Mouse (Mus musculus) regulatory T cell (primary cell): ENCODE data around the gene Ccdc92.

Source experiments
- in situ Hi-C: fragments of 300-600 bp; cut with MboI, MseI; formaldehyde crosslinking; loops from one replicate; pipeline ENCODE4 v1.15.1; 2025; ENCODE audit warnings: high pct_unique_total_duplicates

Ccdc92 gene

GRCm38 (mm10) chr5:124860013-124860412, 2.2 kb downstream of the Ccdc92 start:
- in situ Hi-C loops, result no loop called here

- in situ Hi-C loops, result loop anchor here (10.0 kb wide), 1 partner anchor 239 kb away; no protein-coding TSS in a partner anchor
Measured at GRCm38 (mm10) chr5:124854202-124854601, 8.0 kb downstream of the Ccdc92 start.

- in situ Hi-C loops, result loop anchor here (10.0 kb wide), 1 partner anchor 238 kb away; no protein-coding TSS in a partner anchor
Measured at GRCm38 (mm10) chr5:124853079-124853478, 9.1 kb downstream of the Ccdc92 start.

- in situ Hi-C loops, result loop anchor here (10.0 kb wide), 1 partner anchor 237 kb away; no protein-coding TSS in a partner anchor
Measured at GRCm38 (mm10) chr5:124852294-124852693, 9.9 kb downstream of the Ccdc92 start.

- in situ Hi-C loops, result loop anchor here (10.0 kb wide), 1 partner anchor 237 kb away; no protein-coding TSS in a partner anchor
Measured at GRCm38 (mm10) chr5:124851572-124851971, 10.7 kb downstream of the Ccdc92 start.

- in situ Hi-C loops, result no loop called here
Measured at GRCm38 (mm10) chr5:124848994-124849393, 13.2 kb downstream of the Ccdc92 start.

- in situ Hi-C loops, result no loop called here
Measured at GRCm38 (mm10) chr5:124847014-124847413, 15.2 kb downstream of the Ccdc92 start.

GRCm38 (mm10) chr5:124844929-124845328, 17.3 kb downstream of the Ccdc92 start:
- in situ Hi-C loops, result no loop called here

GRCm38 (mm10) chr5:124843386-124843785, 18.8 kb downstream of the Ccdc92 start:
- in situ Hi-C loops, result no loop called here

- in situ Hi-C loops, result no loop called here
Measured at GRCm38 (mm10) chr5:124840669-124841068, 21.6 kb downstream of the Ccdc92 start.

- in situ Hi-C loops, result no loop called here
Measured at GRCm38 (mm10) chr5:124840202-124840601, 22.0 kb downstream of the Ccdc92 start.

- in situ Hi-C loops, result no loop called here
Measured at GRCm38 (mm10) chr5:124836621-124837020, 25.6 kb downstream of the Ccdc92 start.

GRCm38 (mm10) chr5:124836075-124836474, 26.1 kb downstream of the Ccdc92 start:
- in situ Hi-C loops, result no loop called here

- in situ Hi-C loops, result no loop called here
Measured at GRCm38 (mm10) chr5:124835218-124835617, 27.0 kb downstream of the Ccdc92 start.

- in situ Hi-C loops, result no loop called here
Measured at GRCm38 (mm10) chr5:124830331-124830730, 31.9 kb downstream of the Ccdc92 start.

- in situ Hi-C loops, result no loop called here
Measured at GRCm38 (mm10) chr5:124822128-124822894, 39.9 kb downstream of the Ccdc92 start.

GRCm38 (mm10) chr5:124817050-124817449, 45.2 kb downstream of the Ccdc92 start:
- in situ Hi-C loops, result no loop called here

- in situ Hi-C loops, result no loop called here
Measured at GRCm38 (mm10) chr5:124814797-124815196, 47.4 kb downstream of the Ccdc92 start.

GRCm38 (mm10) chr5:124812466-124812865, 49.8 kb downstream of the Ccdc92 start:
- in situ Hi-C loops, result no loop called here

GRCm38 (mm10) chr5:124809708-124810366, 52.4 kb downstream of the Ccdc92 start:
- in situ Hi-C loops, result no loop called here

- in situ Hi-C loops, result no loop called here
Measured at GRCm38 (mm10) chr5:124792112-124792511, 70.1 kb downstream of the Ccdc92 start.

- in situ Hi-C loops, result no loop called here
Measured at GRCm38 (mm10) chr5:124785650-124786049, 76.6 kb downstream of the Ccdc92 start.
